Mouse (Mus musculus) ES-Bruce4 (cell line): ENCODE measurements around the gene Dusp2.

Source experiments
- CTCF ChIP-seq: IDR thresholded peaks from one replicate; pipeline ENCODE4 v1.8.1; 2011; ENCODE audit warnings: low read depth, low read length
- EP300 ChIP-seq: IDR thresholded peaks from 2 replicates; pipeline ENCODE4 v1.6.1; 2011; ENCODE audit warnings: low read depth, low read length; ENCODE audit not compliant: insufficient read depth
- POLR2A ChIP-seq: IDR thresholded peaks from one replicate; pipeline ENCODE4 v1.8.1; 2011; ENCODE audit warnings: low read length; ENCODE audit not compliant: insufficient read depth

GRCm38 (mm10) chr2:127364452-127364851 is 28.5 kb downstream of the Dusp2 start:
- TF ChIP-seq POLR2A (no peak), CTCF (no peak), EP300 (no peak)
